Mouse (Mus musculus) heart, postnatal 36 days (tissue): ENCODE data around the gene Gcgr. TPM values are rescaled to one million over a fixed set of nuclear protein-coding genes. Genes with fewer than 3 reads are reported as not detected.

ENCODE experiments used
- DNase-seq, 2 experiments: peaks; one replicate each; pipeline ENCODE4 v3.0.0; 2021 to 2022
- intact Hi-C: fragments of 180-260 bp; cut with DNase I; formaldehyde crosslinking; loops from one replicate; pipeline ENCODE4 v1.15.1; 2025
- total RNA-seq, 2 experiments: library from RNA; stranded (reverse); gene quantifications; 2 replicates each; pipeline ENCODE4 v1.2.3; 2021

Gcgr gene
- total RNA-seq, 2 experiments from 2014 or later, result 0.80 to 1.2 TPM

GRCm38 (mm10) chr11:120560952-120561728, 30.6 kb downstream of the Gcgr start:
- intact Hi-C loops, result no loop called here
- DNase-seq, result no peak

- intact Hi-C loops, result no loop called here
- DNase-seq, result no peak
Observed at GRCm38 (mm10) chr11:120562949-120563348, 32.5 kb downstream of the Gcgr start.

DNA sequence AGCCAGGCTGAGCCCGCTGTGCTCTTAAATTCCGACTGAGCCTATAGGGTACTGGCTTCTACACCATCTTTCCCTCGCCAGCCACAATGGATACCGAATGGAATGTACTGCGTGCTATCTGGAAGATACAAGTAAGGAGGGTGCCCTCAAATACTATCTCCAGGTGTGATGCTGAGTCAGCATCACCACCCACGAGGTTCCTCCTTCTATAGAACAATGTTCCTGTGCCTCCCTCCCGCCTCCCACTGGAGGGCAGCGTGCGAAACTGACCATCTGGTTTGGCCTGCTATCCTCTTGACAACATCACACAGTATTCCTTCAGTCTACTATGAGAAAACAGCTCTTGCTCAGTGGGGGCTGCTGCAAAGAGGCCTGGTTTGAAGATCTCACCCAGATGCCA, 34.6 kb downstream of the Gcgr start:
- intact Hi-C loops, result no loop called here
- DNase-seq, result no peak

DNA sequence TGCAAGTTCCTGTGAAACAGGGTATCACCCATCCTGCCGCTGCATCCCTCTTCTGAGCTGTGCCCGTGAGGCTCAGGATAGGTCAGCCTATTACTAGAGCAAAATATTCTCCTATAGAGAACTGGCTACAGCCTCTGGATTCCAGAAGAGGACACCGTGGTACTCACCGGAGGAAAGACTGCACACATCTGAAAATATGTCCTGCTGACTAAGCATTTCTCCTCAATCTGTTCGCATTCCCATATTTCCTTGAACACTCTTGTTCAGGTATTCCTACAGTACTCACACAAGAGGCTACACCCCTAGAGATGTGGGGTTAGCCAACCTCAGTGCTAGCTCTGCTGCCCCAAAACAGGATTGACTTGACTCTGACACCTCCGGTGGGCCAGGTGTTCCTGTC, 37.8 kb downstream of the Gcgr start:
- intact Hi-C loops, result no loop called here
- DNase-seq, result no peak

GRCm38 (mm10) chr11:120571122-120571521, 40.6 kb downstream of the Gcgr start:
- intact Hi-C loops, result loop anchor here (2.0 kb wide), 2 partner anchors 20 to 56 kb away; partner anchors contain the start of gene Ppp1r27
- DNase-seq, result no peak

DNA sequence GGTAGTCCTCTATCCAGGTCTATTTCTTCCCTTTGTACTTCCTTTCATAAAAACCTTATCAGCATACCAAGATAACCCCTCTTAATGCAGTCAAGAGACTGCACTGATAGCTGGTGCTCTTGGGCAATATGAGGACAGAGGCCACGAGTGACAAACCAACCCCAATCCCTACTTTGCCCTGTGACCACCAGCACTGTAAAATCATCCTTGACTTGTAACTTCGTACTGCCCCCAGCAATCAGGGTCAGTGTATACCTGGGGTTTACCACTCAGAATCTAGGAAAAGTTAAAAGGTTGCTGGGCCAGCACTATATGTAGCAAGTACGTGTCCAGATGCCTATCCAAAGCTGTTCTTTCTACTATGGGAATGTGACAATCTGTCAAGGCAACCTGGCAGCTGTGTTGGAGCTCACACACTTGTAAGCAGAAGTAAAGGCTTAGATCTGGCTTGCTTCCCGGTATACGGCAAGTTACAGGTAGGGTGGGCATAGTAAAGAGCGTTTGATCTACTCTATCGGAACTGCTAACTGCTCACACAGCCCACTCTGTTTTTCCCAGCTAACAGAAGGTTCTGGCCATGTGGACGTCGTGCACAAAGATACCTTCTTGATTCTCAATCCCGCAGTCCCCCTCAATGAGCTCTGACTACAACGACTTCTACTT, 41.4 kb downstream of the Gcgr start:
- no peak for DNase-seq
- intact Hi-C loops, result loop anchor here (2.0 kb wide), 2 partner anchors 21 to 57 kb away; partner anchors contain the start of gene Ppp1r27

DNA sequence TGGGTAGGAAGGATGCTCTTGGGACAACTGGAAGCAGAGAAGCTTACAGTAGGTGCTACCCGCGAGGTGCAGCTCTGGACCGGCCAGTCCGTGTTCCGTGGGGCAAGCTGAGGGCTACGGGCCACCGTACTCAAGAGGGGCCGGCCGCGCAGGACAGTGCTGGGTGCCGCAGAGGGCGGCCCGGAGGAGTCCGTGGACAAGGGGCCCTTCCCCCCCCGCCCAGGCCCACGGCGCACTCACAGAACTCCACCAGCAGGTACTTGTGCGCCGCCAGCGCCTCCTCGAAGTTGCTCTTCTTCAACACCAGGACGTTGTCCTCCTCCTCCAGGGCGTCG, 41.9 kb downstream of the Gcgr start:
- intact Hi-C loops, result no loop called here
- no peak for DNase-seq

GRCm38 (mm10) chr11:120572752-120573584, 42.5 kb downstream of the Gcgr start, which contains the start of gene P4hb:
Gene P4hb, minus strand, starts transcription at chr11:120573253.
- intact Hi-C loops, result loop anchor here (1.0 kb wide), 1 partner anchor 8 kb away; the partner anchor contains the start of gene Arhgdia
- peak; percentile 99 for DNase-seq

- intact Hi-C loops, result loop anchor here (1.0 kb wide), 1 partner anchor 8 kb away; the partner anchor contains the start of gene Arhgdia
- DNase-seq, result no peak
Observed at GRCm38 (mm10) chr11:120573585-120574277, 43.2 kb downstream of the Gcgr start.

- DNase-seq, result no peak
- intact Hi-C loops, result no loop called here
Observed at GRCm38 (mm10) chr11:120574278-120574600, 43.7 kb downstream of the Gcgr start.

DNA sequence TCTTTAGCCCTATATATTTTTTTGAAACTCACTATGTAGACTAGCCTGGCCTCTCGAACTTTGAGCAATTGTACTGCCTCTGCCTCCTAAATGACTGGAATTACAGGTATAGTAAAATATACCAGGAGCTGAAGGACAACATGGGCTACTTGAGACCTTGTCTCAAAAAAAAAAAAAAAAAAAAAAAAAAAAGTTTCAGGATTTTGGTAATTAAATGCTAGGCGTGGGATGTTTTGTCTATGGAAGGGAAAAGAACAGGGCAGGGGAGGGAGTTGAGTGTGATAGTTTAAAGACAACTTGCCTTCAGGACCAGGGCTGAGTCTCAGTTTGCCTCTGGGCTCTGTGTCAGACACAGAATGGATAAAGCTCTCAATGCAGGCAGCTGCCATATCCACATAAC, 44.5 kb downstream of the Gcgr start:
- intact Hi-C loops, result no loop called here
- no peak for DNase-seq

GRCm38 (mm10) chr11:120575940-120576339, 45.4 kb downstream of the Gcgr start:
- intact Hi-C loops, result no loop called here
- no peak for DNase-seq

DNA sequence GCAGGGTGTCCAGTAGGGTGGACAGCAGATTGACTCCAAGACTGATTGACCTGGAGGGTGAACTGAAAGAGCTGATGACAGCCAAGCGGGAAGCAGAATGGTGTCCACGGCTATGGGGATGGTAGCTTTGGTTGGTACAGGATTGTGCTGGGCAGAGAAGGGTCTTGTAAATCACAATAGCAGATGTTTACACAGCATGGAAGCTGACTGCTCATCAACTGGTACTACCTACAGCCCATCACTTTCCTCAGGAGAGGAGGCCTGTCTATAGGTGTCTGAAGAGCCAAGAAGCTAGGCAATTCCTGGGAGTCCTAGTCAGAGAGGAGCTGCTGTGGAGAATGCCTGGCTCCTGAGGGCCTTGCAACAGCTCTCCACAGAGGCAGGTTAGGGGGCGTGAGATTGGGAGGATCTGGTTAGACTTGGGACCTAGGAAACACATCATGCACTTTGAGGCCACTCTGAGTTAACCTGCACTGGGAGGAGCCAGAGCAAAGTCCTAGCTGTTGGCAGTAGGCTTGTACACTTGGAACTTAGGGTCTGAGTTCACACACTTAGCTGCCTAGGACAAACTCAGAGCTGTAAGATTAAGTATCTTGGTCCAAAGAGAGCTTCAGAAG, 46.0 kb downstream of the Gcgr start:
- intact Hi-C loops, result no loop called here
- no peak for DNase-seq

DNA sequence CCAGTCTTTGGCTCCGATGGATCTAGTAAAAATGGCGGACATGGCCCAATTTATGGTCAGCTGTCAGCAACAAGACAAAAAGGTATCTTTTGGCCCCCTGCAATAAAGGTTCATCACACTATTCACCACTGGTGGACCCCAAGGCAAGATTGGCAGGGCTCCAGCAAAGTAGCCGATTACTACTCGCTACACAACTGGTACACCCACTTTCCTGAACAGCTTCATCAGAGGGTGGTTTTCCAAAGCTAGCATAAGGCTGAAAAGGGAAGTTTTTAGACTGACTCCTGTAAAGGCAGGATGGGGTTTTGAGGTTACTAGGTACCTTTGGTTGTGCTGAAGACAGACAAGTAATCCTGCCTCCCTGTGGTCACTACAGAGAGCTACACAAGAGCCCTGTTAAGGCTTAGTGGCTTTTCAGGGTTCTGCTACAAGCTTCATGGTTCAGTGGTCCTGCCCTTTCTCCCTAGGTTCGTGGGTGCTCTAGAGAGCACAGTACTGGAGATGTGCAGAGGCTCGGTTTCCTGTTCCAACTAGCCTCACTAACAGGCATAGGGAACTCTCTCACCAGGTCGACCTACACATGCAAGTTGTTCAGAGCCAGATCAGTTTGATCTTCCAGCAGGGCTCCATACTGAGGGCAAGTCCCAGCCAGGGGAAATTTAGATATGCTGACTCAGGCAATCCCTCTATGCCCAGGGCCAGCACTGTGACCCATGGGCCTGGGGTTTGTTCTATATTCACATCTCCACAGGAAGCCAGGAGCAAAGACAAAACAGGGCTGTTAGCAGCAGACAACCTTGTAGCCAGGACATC, 46.9 kb downstream of the Gcgr start:
- DNase-seq, result peak in 1 of 2 experiments; percentile 28
- intact Hi-C loops, result loop anchor here (1.0 kb wide), 1 partner anchor 62 kb away; no protein-coding TSS in a partner anchor

- intact Hi-C loops, result no loop called here
- no peak for DNase-seq
Observed at GRCm38 (mm10) chr11:120578024-120578693, 47.7 kb downstream of the Gcgr start.

DNA sequence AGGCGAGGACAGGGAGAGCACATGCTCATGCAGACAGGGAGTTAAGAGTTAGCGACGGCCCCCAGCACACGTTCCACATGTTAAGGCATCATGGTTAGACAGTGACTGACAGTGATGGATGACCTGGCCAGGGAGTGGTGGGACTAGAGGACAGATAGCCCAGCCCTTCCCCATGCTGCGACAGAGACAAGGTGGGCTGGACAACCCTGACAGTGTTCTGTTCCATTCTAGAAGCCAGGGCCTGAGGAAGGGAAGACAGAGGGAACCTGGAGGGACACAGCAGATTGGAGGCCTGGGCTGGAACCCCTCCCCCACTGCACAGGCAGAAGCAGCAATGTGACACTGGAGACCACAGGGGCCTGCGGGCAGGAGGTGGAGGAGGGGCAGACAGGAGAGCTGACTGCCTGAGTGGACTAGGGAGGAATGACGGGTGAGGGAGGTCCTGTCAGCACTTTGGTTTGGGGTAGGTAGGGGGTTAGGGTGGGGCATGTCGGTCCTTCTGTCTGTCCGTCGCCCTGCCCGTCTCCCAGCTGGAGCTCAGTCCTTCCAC, 48.3 kb downstream of the Gcgr start:
- intact Hi-C loops, result no loop called here
- no peak for DNase-seq

GRCm38 (mm10) chr11:120579316-120580107, 49.0 kb downstream of the Gcgr start:
- peak; percentile 81 to 83 for DNase-seq
- intact Hi-C loops, result loop anchor here (5.0 kb wide), 1 partner anchor 133 kb away; the partner anchor contains the start of genes Cenpx and Lrrc45
